Mouse (Mus musculus) lung, postnatal 10 days (tissue): ENCODE measurements at regions not wholly inside any gene's neighbourhood (a gene's known extent, or its start where the extent isn't known, plus 50 kb on each side); places are given as distances from the start of the nearest gene placed in this dataset.

Source experiments
- DNase-seq: peaks from one replicate; pipeline ENCODE4 v3.0.0; 2021

DNA sequence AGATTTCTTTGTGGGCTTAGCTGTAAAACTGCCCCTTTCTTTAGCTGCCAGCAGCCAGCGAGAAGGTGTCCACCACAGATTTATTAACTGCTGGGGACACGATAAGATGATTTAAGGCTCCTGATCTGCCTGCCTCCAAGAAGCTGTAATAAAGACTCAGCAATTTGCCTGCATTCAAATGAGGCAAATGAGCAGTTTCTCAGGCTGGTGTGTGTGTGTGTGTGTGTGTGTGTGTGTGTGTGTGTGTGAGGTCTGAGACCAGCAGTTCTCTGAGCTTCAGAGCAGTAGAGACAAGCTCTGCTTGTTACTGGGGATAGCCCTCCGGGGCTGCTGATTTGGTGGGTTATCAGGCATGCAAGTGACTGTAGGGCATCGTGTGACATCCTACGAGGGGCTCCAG, 139.2 kb upstream of the Lrfn2 start:
- no peak for DNase-seq

GRCm38 (mm10) chr17:48795773-48796172, 136.4 kb upstream of the Lrfn2 start:
- DNase-seq = no peak

GRCm38 (mm10) chr17:48798196-48798595, 134.0 kb upstream of the Lrfn2 start:
- DNase-seq = no peak

- no peak for DNase-seq
Observed at GRCm38 (mm10) chr17:48802673-48803072, 129.5 kb upstream of the Lrfn2 start.

DNA sequence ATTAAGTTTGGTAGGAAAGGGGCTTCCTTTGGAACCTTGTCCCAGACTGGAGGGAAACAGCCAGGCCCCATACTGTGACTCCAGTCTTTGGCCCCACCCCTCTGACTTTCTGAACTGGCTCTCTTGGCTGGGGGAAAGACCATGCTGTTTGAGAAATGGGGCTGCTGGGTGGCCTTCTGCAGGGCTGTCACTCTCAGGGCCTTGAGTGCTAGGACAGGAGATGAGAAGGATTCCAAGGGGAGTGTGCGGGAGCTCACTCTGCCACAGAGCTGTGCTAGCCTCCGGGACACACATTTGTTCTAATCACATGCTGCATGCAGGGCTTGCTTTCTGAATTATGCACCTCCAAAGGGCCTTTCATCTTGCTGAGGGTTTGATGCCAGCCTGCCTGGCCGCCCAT, 124.3 kb upstream of the Lrfn2 start:
- DNase-seq = no peak

DNA sequence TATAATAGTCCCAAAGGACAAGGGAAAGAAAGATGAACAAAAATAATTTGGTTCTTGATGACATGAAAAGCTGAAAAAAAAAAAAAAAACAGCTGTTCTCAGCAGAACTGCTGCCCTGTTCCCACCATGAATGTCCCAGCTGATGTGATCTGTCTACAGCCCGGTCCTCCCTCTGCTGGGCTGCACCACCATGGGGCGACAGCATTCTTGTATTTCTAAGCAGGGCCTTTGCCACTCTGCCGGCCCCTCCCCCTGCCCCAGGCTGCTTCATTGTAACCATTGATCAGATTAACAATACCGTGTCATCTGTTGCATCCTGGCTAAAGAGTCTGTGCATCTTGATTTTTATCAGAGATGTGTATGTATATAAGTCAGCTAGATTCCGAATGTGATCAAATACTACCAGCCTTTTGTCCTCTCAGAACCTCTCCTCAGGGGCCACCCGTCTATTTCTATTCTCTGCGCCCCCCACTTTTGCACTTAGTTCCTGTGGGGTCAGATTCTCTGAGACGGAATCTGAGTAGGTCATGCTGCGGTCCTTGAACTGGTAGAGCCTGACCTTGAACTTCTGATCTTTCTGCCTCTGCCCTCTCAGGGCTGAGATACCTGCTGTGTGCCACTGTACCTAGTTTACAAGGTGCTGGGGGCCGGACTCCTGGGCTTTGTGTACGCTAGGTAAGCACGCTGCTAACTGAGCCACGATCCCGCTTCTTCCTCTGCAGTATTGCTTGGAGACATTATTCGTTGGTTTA, 117.2 kb upstream of the Lrfn2 start:
- DNase-seq = peak; percentile 17

DNA sequence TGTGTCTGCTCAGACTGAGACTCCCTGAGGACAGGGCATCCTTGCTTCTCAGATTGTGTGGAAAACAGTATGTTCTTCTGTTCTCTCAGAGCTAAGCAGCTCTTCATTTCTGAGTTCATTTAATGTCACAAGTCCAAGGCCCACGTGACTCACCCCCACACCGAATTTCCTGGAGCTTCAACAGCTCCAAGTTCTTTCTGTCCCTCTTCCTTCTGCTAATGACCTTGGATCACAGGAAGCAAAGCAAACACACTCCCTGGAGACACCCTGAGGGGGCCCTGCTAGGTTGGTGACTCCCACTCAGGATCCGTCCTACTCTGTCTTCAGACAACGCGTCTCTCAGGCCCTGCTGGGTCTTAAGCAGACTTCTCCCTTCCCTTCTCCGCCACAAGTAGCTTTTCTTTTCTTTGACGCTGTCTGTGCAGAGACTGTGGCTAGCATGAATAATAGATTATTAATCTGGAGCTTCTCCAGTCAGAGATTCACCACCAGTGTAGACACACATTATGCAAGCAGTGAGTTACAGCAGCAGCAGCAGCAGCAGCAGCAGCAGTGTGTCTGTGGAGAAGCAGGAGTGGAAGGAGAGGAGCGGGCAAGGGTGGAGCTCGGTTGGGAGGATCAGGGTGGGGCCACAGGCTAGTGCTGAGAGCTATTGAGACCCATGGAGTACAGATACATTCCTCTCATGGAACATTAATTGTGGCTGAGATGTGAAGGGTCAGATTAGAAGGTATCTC, 115.4 kb upstream of the Lrfn2 start:
- DNase-seq = peak; percentile 29

- DNase-seq = no peak
Observed at GRCm38 (mm10) chr17:48817551-48817950, 114.6 kb upstream of the Lrfn2 start.

DNA sequence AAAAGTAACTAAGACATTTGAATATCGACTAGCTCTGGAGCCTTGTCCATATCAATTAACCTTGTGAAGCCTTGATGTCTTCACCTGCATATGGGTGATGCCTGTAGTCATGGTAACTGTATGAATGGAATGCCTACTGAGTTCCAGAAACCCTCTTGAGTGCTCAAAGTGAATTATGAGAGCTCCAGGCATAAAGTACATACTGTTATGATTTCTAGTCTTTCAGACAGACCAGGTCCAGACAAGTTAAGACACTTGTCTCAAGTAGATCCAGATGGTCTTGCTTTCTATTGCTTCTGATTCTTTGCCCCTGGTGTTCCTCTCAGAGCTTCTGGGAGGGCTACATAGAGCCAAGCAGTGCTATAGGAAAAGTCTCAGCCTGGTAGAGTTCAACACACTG, 112.5 kb upstream of the Lrfn2 start:
- no peak for DNase-seq

GRCm38 (mm10) chr17:48822101-48822876, 109.9 kb upstream of the Lrfn2 start:
- DNase-seq = no peak

DNA sequence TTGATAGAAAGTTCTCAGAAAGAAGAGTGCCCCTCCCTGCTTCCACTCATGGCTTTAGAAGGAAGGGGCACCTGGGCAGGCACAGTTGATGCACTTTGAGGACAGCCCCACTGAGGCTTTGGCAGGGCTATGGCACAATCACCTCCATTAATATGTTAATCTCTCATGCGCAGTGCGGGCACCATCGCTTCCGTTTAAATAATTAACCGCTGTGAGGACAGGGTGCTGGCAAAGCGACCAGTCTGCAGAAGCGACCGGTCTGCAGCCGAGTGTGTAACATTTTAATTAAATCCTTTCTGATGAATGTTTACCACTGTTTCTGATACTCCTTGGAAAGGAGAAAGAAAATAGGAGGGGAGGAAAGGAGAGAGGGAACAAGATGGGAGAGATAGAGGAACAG, 108.3 kb upstream of the Lrfn2 start:
- no peak for DNase-seq

GRCm38 (mm10) chr17:48825212-48825913, 106.8 kb upstream of the Lrfn2 start:
- DNase-seq = no peak

DNA sequence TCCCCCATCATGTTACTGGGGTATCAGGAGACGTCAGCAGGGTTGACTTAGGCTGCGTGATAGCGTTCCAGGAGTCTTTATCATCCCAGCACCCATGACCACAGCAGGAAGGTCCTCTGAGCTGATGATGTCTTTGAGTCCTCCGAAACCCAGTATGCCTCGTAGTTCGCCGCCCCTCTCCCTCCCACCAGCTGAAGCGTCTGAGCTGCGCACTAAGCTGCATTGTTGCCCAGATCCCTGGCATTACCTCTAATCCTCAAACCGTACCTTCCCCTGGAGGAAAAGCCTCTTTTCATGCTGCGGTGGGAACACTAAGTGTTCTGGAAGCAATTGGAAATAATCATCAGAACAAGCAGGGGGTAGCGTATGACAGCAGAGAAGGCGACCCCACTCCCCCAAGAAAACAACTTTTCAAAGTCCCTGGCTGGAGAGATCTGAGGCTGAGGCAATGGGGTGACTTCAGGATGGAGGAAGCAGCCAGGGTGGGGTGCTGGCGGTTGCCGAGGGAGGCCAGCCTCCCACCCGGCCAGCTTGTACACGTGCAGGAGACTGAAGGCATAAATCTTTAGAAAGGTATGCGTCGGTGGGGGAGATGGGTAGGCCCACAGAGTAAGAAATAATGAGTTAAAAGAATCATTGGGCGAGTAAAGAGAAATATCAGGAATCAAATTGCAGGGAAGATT, 93.7 kb upstream of the Lrfn2 start:
- DNase-seq = no peak

DNA sequence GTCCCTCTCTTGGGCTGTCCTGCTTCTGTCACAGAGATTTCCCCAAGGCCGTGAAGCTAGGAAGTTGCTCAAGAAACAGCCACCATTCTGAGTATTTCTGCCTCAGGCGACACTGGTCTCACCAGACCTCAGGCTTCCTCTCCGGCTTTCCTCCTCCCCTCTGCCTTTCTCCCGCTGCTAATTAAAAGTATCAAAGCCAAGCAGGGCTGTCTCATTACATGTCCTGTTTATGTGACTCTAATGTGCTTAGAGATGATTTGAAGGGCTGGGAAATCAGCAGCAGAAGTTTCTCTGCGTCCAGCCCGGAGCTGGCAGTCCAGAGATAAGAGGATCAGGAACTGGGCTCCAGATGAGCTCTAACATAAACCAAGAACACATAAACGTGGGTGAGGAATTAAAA, 84.3 kb upstream of the Lrfn2 start:
- no peak for DNase-seq

DNA sequence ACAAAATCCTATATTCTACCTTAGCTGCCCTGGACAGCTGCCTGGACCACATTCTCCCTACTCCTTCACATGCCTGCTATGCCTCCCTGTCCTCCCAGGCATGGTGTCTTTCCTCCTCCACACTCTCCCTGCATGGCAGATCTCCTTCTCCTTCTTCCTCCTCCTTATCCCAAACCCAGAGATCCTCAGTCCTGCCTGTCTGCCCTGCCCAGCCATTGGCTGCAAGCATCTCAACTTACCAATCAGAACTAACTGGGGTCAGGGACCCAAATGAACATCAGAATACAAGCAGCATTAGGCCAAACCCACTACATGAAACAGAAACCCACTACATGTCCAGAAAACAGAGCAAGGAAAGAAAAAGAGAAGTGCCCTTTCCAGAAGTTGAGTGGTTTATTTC, 81.3 kb upstream of the Lrfn2 start:
- DNase-seq = no peak

GRCm38 (mm10) chr17:48858891-48859290, 73.3 kb upstream of the Lrfn2 start:
- DNase-seq = no peak

DNA sequence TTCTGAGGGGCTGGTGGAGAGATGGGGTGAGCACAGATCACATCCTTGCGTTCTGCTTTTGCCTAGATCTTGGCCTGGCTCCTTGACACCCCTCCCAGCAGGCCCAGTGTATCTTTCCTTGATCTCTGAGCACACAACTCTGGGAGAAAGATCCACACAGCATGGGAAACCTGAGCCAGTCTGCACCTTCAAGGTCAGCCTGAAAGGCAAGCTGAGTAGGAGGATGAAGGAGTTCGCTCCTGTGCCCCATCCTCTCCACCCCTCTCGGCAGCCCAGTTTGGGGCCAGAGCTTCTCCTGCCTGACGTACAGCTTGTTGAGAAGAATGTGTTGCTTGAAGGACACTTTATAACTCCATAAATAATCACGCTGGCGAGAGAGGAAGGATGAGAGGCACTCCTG, 61.7 kb upstream of the Lrfn2 start:
- DNase-seq = no peak

GRCm38 (mm10) chr17:48877505-48877904, 54.7 kb upstream of the Lrfn2 start:
- no peak for DNase-seq

GRCm38 (mm10) chr17:48880590-48880989, 51.6 kb upstream of the Lrfn2 start:
- DNase-seq = no peak

DNA sequence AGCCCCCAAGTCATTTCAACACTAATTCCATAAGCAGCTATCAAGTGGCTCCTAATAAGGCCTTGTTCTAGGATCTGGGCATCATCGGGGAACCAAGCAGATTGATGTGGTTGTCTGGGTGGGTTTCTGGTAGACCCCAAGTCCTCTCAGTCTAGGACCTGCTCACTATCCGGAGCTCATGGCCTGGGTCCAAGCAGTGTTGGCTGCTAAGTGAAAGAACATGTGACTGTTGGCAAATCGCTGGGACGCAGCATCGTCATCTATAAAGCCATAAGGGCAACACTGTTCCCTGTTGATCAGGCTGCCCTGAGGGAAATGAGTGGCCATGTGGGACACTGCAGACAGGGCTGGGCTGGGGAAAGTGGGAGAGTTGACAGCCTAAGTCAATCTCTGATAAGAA, 50.2 kb upstream of the Lrfn2 start:
- no peak for DNase-seq
